Mouse (Mus musculus): ENCODE measurements around the gene C1d. TPM values are rescaled to one million over a fixed set of nuclear protein-coding genes. Genes with fewer than 3 reads are reported as not detected.
"Not testable (repeated sequence)": the region's sequence is repeated elsewhere in the genome, so short reads cannot be mapped to it uniquely, and the experiment has no call there.

The C1d gene
- polyA plus RNA-seq, 1 experiment: 17.8 TPM

- no peak overlapping the region for H3K4me3 ChIP-seq (ENCODE audit: control insufficient read depth, insufficient read depth, low read length)
- peaks cover 28% of the 10 kb centered on the region for H3K36me3 ChIP-seq (ENCODE audit: control insufficient read depth, insufficient read depth, low read length)
- peaks cover 16% of the 10 kb centered on the region for H3K4me1 ChIP-seq (replicated peaks; ENCODE audit: control insufficient read depth, insufficient read depth, low read length)
- 92% methylated on average over 5 of the region's 5 CpGs for WGBS
- TF ChIP-seq CTCF (IDR thresholded peaks at IDR 0.05; ENCODE audit: borderline replicate concordance, control insufficient read depth, extremely low read depth, insufficient read depth, low read length, poor library complexity) (no peak), POLR2A (IDR thresholded peaks at IDR 0.05; ENCODE audit: control insufficient read depth, extremely low read depth, insufficient read depth, low read length, poor library complexity) (no peak)
- DNase-seq: no peak
- no peak overlapping the region for H3K27ac ChIP-seq (ENCODE audit: control insufficient read depth, insufficient read depth, low read length)
- no peaks in the 10 kb centered on the region for H3K27me3 ChIP-seq (ENCODE audit: control insufficient read depth, insufficient read depth, low read length)
Measured at GRCm38 (mm10) chr11:17232792-17233191, 24.6 kb upstream of the C1d start.

- H3K4me1 ChIP-seq (replicated peaks; ENCODE audit: control insufficient read depth, insufficient read depth, low read length): peaks cover 21% of the 10 kb centered on the region
- TF ChIP-seq POLR2A (IDR thresholded peaks at IDR 0.05; ENCODE audit: control insufficient read depth, extremely low read depth, insufficient read depth, low read length, poor library complexity) (no peak), CTCF (IDR thresholded peaks at IDR 0.05; ENCODE audit: borderline replicate concordance, control insufficient read depth, extremely low read depth, insufficient read depth, low read length, poor library complexity) (no peak)
- no peaks in the 10 kb centered on the region for H3K27me3 ChIP-seq (ENCODE audit: control insufficient read depth, insufficient read depth, low read length)
- DNase-seq: peak; percentile 26
- H3K27ac ChIP-seq (ENCODE audit: control insufficient read depth, insufficient read depth, low read length): peak overlapping the region; percentile 99
- no peak overlapping the region for H3K4me3 ChIP-seq (ENCODE audit: control insufficient read depth, insufficient read depth, low read length)
- 1% methylated on average over 5 of the region's 5 CpGs for WGBS
- H3K36me3 ChIP-seq (ENCODE audit: control insufficient read depth, insufficient read depth, low read length): peaks cover 14% of the 10 kb centered on the region
Measured at GRCm38 (mm10) chr11:17236449-17237037, 20.8 kb upstream of the C1d start.

- not testable (repeated sequence) for H3K36me3 ChIP-seq (ENCODE audit: control insufficient read depth, insufficient read depth, low read length); DNase-seq; H3K27me3 ChIP-seq (ENCODE audit: control insufficient read depth, insufficient read depth, low read length); H3K4me3 ChIP-seq (ENCODE audit: control insufficient read depth, insufficient read depth, low read length)
- 95% methylated on average over 5 of the region's 5 CpGs for WGBS
- H3K27ac ChIP-seq (ENCODE audit: control insufficient read depth, insufficient read depth, low read length): peak overlapping the region; percentile 49; the same call in 1 of the 2 replicates
- H3K4me1 ChIP-seq (replicated peaks; ENCODE audit: control insufficient read depth, insufficient read depth, low read length): peaks cover 21% of the 10 kb centered on the region
Measured at GRCm38 (mm10) chr11:17238598-17238997, 18.8 kb upstream of the C1d start.

GRCm38 (mm10) chr11:17248715-17249114, 8.7 kb upstream of the C1d start:
- no peak for DNase-seq
- Histone ChIP-seq H3K4me3 (ENCODE audit: control insufficient read depth, insufficient read depth, low read length) (no peak overlapping the region), H3K4me1 (replicated peaks; ENCODE audit: control insufficient read depth, insufficient read depth, low read length) (no peaks in the 10 kb centered on the region), H3K27me3 (ENCODE audit: control insufficient read depth, insufficient read depth, low read length) (no peaks in the 10 kb centered on the region), H3K36me3 (ENCODE audit: control insufficient read depth, insufficient read depth, low read length) (no peaks in the 10 kb centered on the region), H3K27ac (ENCODE audit: control insufficient read depth, insufficient read depth, low read length) (no peak overlapping the region)
- TF ChIP-seq CTCF (IDR thresholded peaks at IDR 0.05; ENCODE audit: borderline replicate concordance, control insufficient read depth, extremely low read depth, insufficient read depth, low read length, poor library complexity) (no peak), POLR2A (IDR thresholded peaks at IDR 0.05; ENCODE audit: control insufficient read depth, extremely low read depth, insufficient read depth, low read length, poor library complexity) (no peak)

- H3K4me3 ChIP-seq (ENCODE audit: control insufficient read depth, insufficient read depth, low read length): peak overlapping the region; percentile 100
- no peak for DNase-seq
- peaks cover 7% of the 10 kb centered on the region for H3K4me1 ChIP-seq (replicated peaks; ENCODE audit: control insufficient read depth, insufficient read depth, low read length)
- H3K27ac ChIP-seq (ENCODE audit: control insufficient read depth, insufficient read depth, low read length): no peak overlapping the region
- no peaks in the 10 kb centered on the region for H3K36me3 ChIP-seq (ENCODE audit: control insufficient read depth, insufficient read depth, low read length)
- no peak for TF ChIP-seq POLR2A (IDR thresholded peaks at IDR 0.05; ENCODE audit: control insufficient read depth, extremely low read depth, insufficient read depth, low read length, poor library complexity)
- no peaks in the 10 kb centered on the region for H3K27me3 ChIP-seq (ENCODE audit: control insufficient read depth, insufficient read depth, low read length)
- 60% methylated on average over 8 of the region's 8 CpGs for WGBS
Measured at GRCm38 (mm10) chr11:17256813-17257365, 490 bp upstream of the C1d start.

GRCm38 (mm10) chr11:17257861-17258260, 482 bp downstream of the C1d start:
- peak; percentile 25 for DNase-seq
- under 1% methylated on average over 17 of the region's 17 CpGs for WGBS
- peak overlapping the region; percentile 93 for H3K27ac ChIP-seq (ENCODE audit: control insufficient read depth, insufficient read depth, low read length)

GRCm38 (mm10) chr11:17267176-17267575, 9.8 kb downstream of the C1d start:
- Histone ChIP-seq H3K4me1 (replicated peaks; ENCODE audit: control insufficient read depth, insufficient read depth, low read length) (no peaks in the 10 kb centered on the region), H3K27me3 (ENCODE audit: control insufficient read depth, insufficient read depth, low read length) (no peaks in the 10 kb centered on the region), H3K36me3 (ENCODE audit: control insufficient read depth, insufficient read depth, low read length) (peaks cover 22% of the 10 kb centered on the region), H3K4me3 (ENCODE audit: control insufficient read depth, insufficient read depth, low read length) (no peak overlapping the region), H3K27ac (ENCODE audit: control insufficient read depth, insufficient read depth, low read length) (no peak overlapping the region)
- WGBS: 97% methylated on average over 4 of the region's 4 CpGs
- TF ChIP-seq POLR2A (IDR thresholded peaks at IDR 0.05; ENCODE audit: control insufficient read depth, extremely low read depth, insufficient read depth, low read length, poor library complexity) (no peak), CTCF (IDR thresholded peaks at IDR 0.05; ENCODE audit: borderline replicate concordance, control insufficient read depth, extremely low read depth, insufficient read depth, low read length, poor library complexity) (no peak)
- no peak for DNase-seq

More at GRCm38 (mm10) chr11:17257861-17258260, 482 bp downstream of the C1d start:
- no peak for TF ChIP-seq CTCF (IDR thresholded peaks at IDR 0.05; ENCODE audit: borderline replicate concordance, control insufficient read depth, extremely low read depth, insufficient read depth, low read length, poor library complexity)
- no peak for TF ChIP-seq POLR2A (IDR thresholded peaks at IDR 0.05; ENCODE audit: control insufficient read depth, extremely low read depth, insufficient read depth, low read length, poor library complexity)
- Histone ChIP-seq H3K36me3 (ENCODE audit: control insufficient read depth, insufficient read depth, low read length) (no peaks in the 10 kb centered on the region), H3K4me3 (ENCODE audit: control insufficient read depth, insufficient read depth, low read length) (peak overlapping the region; percentile 100), H3K4me1 (replicated peaks; ENCODE audit: control insufficient read depth, insufficient read depth, low read length) (peaks cover 7% of the 10 kb centered on the region), H3K27me3 (ENCODE audit: control insufficient read depth, insufficient read depth, low read length) (no peaks in the 10 kb centered on the region)
